Mouse (Mus musculus) layer of hippocampus, adult 18-20 months (tissue): ENCODE results near the gene Lmna. TPM values are rescaled to one million over a fixed set of nuclear protein-coding genes. Genes with fewer than 3 reads are reported as not detected.
A peak's percentile ranks its signal among the peaks of the same experiment; 100 is the strongest.

Source experiments
- DNase-seq, 2 experiments: peaks; one replicate each; pipeline ENCODE4 v3.0.0; 2022; ENCODE audit warnings: low spot score in 2 of 2
- long read RNA-seq: library from polyadenylated mRNA; stranded (forward); transcript quantifications from one replicate; pipeline ENCODE4 v2.0.0, GENCODE M21; 2021
- total RNA-seq, 2 experiments: library from RNA; stranded (reverse); gene quantifications; 2 replicates each; pipeline ENCODE4 v1.2.3; 2021

Gene Lmna
- total RNA-seq: 10 to 100 TPM; 36.5 to 40.2 TPM
- long read RNA-seq, transcript Lmna-203 (10 exons, 2,021 nt): major isoform, 33 of 71 reads
- long read RNA-seq, transcript Lmna-201 (12 exons, 3,156 nt): minor isoform, 17 of 71 reads
- long read RNA-seq, partial matches to known transcripts: 18 of 71 reads
- long read RNA-seq, other reads (novel, unspliced or antisense): 3 of 71 reads

GRCm38 (mm10) chr3:88509692-88510420 is at the start of gene Lmna:
Gene Lmna (minus strand): TSS chr3:88509956.
- DNase-seq: peak; percentile 91 to 94

GRCm38 (mm10) chr3:88556616-88557015 is 46.9 kb upstream of the Lmna start:
- DNase-seq: no peak

- no peak for DNase-seq
Measured at GRCm38 (mm10) chr3:88555731-88556130, 46.0 kb upstream of the Lmna start.

GRCm38 (mm10) chr3:88555069-88555605 is 45.4 kb upstream of the Lmna start:
- DNase-seq: no peak

GRCm38 (mm10) chr3:88553880-88554586 is 44.3 kb upstream of the Lmna start:
- peak in 1 of 2 experiments; percentile 59 for DNase-seq

- peak; percentile 79 to 91 for DNase-seq
Measured at GRCm38 (mm10) chr3:88553525-88553879, 43.7 kb upstream of the Lmna start, which contains the start of gene Ubqln4. Gene Ubqln4 (plus strand): TSS chr3:88553758.

GRCm38 (mm10) chr3:88552676-88553524 is 43.1 kb upstream of the Lmna start, which contains the start of gene Lamtor2:
Gene Lamtor2 (minus strand): TSS chr3:88553074.
- peak; percentile 97 to 99 for DNase-seq

- DNase-seq: no peak
Measured at GRCm38 (mm10) chr3:88552082-88552645, 42.4 kb upstream of the Lmna start.

- DNase-seq: no peak
Measured at GRCm38 (mm10) chr3:88551586-88551985, 41.8 kb upstream of the Lmna start.

- no peak for DNase-seq
Measured at GRCm38 (mm10) chr3:88548180-88548917, 38.6 kb upstream of the Lmna start, which contains the start of gene Rab25. Gene Rab25 (minus strand): TSS chr3:88548300.

GRCm38 (mm10) chr3:88546674-88547418 is 37.1 kb upstream of the Lmna start:
- DNase-seq: no peak

- no peak for DNase-seq
Measured at GRCm38 (mm10) chr3:88544955-88545591, 35.3 kb upstream of the Lmna start.

GRCm38 (mm10) chr3:88544514-88544913 is 34.8 kb upstream of the Lmna start:
- no peak for DNase-seq

GRCm38 (mm10) chr3:88543651-88544410 is 34.1 kb upstream of the Lmna start:
- no peak for DNase-seq

- no peak for DNase-seq
Measured at GRCm38 (mm10) chr3:88543174-88543573, 33.4 kb upstream of the Lmna start.

- DNase-seq: no peak
Measured at GRCm38 (mm10) chr3:88542486-88542885, 32.7 kb upstream of the Lmna start.

- DNase-seq: no peak
Measured at GRCm38 (mm10) chr3:88541622-88542401, 32.1 kb upstream of the Lmna start.
